Comparison of ENCODE assay signal across 10 mouse cellular contexts in the genomic region with DNA sequence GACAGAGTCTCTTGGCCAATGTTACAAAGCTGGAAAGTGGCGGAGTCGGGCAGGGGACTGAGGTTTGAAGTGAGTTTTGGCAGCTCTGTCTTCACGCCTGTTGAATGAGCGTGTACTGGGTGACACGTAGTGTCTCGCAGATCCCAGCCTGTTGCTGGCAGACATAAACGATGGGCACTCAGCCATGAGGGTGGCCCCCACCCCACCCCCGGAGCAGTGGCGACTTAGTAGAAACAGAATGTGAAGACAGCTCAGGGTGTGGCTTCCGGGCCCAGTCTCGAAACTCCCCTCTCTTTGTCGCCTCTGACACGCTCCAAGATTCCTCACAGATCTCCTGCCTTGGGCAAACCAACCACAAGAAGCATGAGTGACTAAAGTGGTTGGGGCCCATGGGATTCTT. TPM values are rescaled to one million over a fixed set of nuclear protein-coding genes. Genes with fewer than 3 reads are reported as not detected.
DNase-seq lines count a peak whose midpoint lies in the region; ATAC-seq lines count a peak whose summit lies in the region.
"Had no signal": no experiment of that assay in that cellular context is flagged by ENCODE, and none has a peak within 500 bp of the region (broad histone marks: within the 10 kb centered on the region; RNA-seq: fewer than 3 reads in every experiment).

No protein-coding gene starts in this region.

- no peaks in the 10 kb centered on the region for H3K27me3 ChIP-seq in intestine, embryonic 15.5 days (replicated peaks)
- no peaks in the 10 kb centered on the region for H3K27me3 ChIP-seq in midbrain, embryonic 15.5 days (replicated peaks)
- H3K27me3 ChIP-seq: limb, embryonic 13.5 days had no signal

- H3K9ac ChIP-seq in intestine, embryonic 15.5 days: no peak overlapping the region
- no peak overlapping the region for H3K9ac ChIP-seq in midbrain, embryonic 15.5 days
- H3K9ac ChIP-seq: limb, embryonic 13.5 days had no signal

- H3K27ac ChIP-seq in intestine, embryonic 15.5 days: no peak overlapping the region
- no peak overlapping the region for H3K27ac ChIP-seq in midbrain, embryonic 15.5 days
- H3K27ac ChIP-seq: limb, embryonic 13.5 days had no signal

- no peak overlapping the region for H3K4me2 ChIP-seq in intestine, embryonic 15.5 days (replicated peaks)
- H3K4me2 ChIP-seq in midbrain, embryonic 15.5 days: no peak overlapping the region
- H3K4me2 ChIP-seq: limb, embryonic 13.5 days had no signal

- 51% methylated on average over 13 of the region's 13 CpGs for WGBS in intestine, embryonic 15.5 days
- 58% methylated on average over 13 of the region's 13 CpGs for WGBS in midbrain, embryonic 15.5 days

- H3K9me3 ChIP-seq in intestine, embryonic 15.5 days: no peaks in the 10 kb centered on the region
- H3K9me3 ChIP-seq in midbrain, embryonic 15.5 days: no peaks in the 10 kb centered on the region
- H3K9me3 ChIP-seq: limb, embryonic 13.5 days had no signal

- H3K4me1 ChIP-seq in intestine, embryonic 15.5 days (replicated peaks): peaks cover 28% of the 10 kb centered on the region
- H3K4me1 ChIP-seq in midbrain, embryonic 15.5 days: peaks cover 3% of the 10 kb centered on the region

- peak; percentile 21 for ATAC-seq in intestine, embryonic 15.5 days
- ATAC-seq in midbrain, embryonic 15.5 days (replicated peaks): no peak

- no peaks in the 10 kb centered on the region for H3K36me3 ChIP-seq in intestine, embryonic 15.5 days
- H3K36me3 ChIP-seq in midbrain, embryonic 15.5 days (replicated peaks): no peaks in the 10 kb centered on the region
- H3K36me3 ChIP-seq: limb, embryonic 13.5 days had no signal

- peak; percentile 54 for DNase-seq in testis, postnatal 10 days (ENCODE audit: low spot score)
- DNase-seq in testis, postnatal 14 days (ENCODE audit: low spot score): no peak
- peak; percentile 37 for DNase-seq in gastrocnemius, postnatal 10 days
- no peak for DNase-seq in cerebellum, adult 11 months
- DNase-seq in layer of hippocampus, postnatal 25 days (ENCODE audit: extremely low spot score in 1 of 2, low spot score in 1 of 2): no peak
- DNase-seq: right cerebral cortex, postnatal 25 days; thymus, postnatal 36 days had no signal

- H3K4me3 ChIP-seq in intestine, embryonic 15.5 days (replicated peaks): no peak overlapping the region
- H3K4me3 ChIP-seq in midbrain, embryonic 15.5 days: no peak overlapping the region
- H3K4me3 ChIP-seq: limb, embryonic 13.5 days had no signal

RNA-seq across cellular contexts. Expression of gene Ece1, which starts 45.9 kb away (rescaled TPM):
- 10 to 100 TPM; 51.8 to 53.6 TPM for total RNA-seq in gastrocnemius, postnatal 10 days (2021)
- 56.0 and 60.1 TPM in 2 replicates for polyA plus RNA-seq in intestine, embryonic 15.5 days (2015; fragmentation: Nextera tagmentation; extraction: Ambion mirVana)
- 20.7 and 23.1 TPM in 2 replicates for polyA plus RNA-seq in midbrain, embryonic 15.5 days (2015; fragmentation: Nextera tagmentation; extraction: Ambion mirVana)
- 10 to 100 TPM; 50.3 to 52.3 TPM for total RNA-seq in layer of hippocampus, postnatal 25 days (2021)

Comparison
In these comparisons a context has a peak if more than half of its experiments do, and no peak if none do; other contexts are left out.
1. DNase-seq: peak in testis, postnatal 10 days (single experiment) and gastrocnemius, postnatal 10 days (single experiment); none in testis, postnatal 14 days (single experiment), cerebellum, adult 11 months (single experiment) and layer of hippocampus, postnatal 25 days (0 of 2).